Mouse (Mus musculus): ENCODE data around the gene Phlpp1. TPM values are rescaled to one million over a fixed set of nuclear protein-coding genes. Genes with fewer than 3 reads are reported as not detected.

The Phlpp1 gene
- total and polyA plus RNA-seq, 3 experiments: 14.8 to 38.4 (median 20.9) TPM

GRCm38 (mm10) chr1:106173621-106174156 is 2.1 kb downstream of the Phlpp1 start:
- Histone ChIP-seq H3K4me2 (ENCODE audit: insufficient read depth, low read depth, poor library complexity, severe bottlenecking) (peak overlapping the region; percentile 38), H3K9ac (ENCODE audit: insufficient read depth, low read depth) (peak overlapping the region; percentile 90), H3K27ac (ENCODE audit: insufficient read depth, low read depth) (no peak overlapping the region), H3K27me3 (replicated peaks) (no peaks in the 10 kb centered on the region), H3K9me3 (replicated peaks; ENCODE audit: low read length) (no peaks in the 10 kb centered on the region), H3K4me1 (ENCODE audit: control insufficient read depth in 1 of 2, insufficient read depth in 2 of 2) (peaks cover 2 to 21% of the 10 kb centered on the region in 2 experiments), H3K36me3 (replicated peaks in 1 of 2; ENCODE audit: control insufficient read depth in 1 of 2, insufficient read depth in 1 of 2, low read length in 1 of 2) (peaks cover 0 to 9% of the 10 kb centered on the region in 2 experiments), H3K4me3 (replicated peaks in 1 of 3; ENCODE audit: low read depth in 2 of 3, low read length in 2 of 3, poor library complexity in 1 of 3) (peak overlapping the region; percentile 85 to 97 (median 95)), H3K79me2 (replicated peaks; ENCODE audit: control insufficient read depth, extremely low read depth, insufficient read depth, poor library complexity, severe bottlenecking) (peaks cover 49% of the 10 kb centered on the region)
- 0 out of 2 replicates have a peak, but pooled peaks have one; percentile 64 for TF ChIP-seq MXI1 (IDR thresholded peaks at IDR 0.05; ENCODE audit: low read depth, low read length)
- peak; percentile 52; the same call in 1 of the 2 replicates for TF ChIP-seq NRF1 (IDR thresholded peaks at IDR 0.05; ENCODE audit: low read depth, low read length)
- 0 out of 2 replicates have a peak, but pooled peaks have one; percentile 55 for TF ChIP-seq MYC (IDR thresholded peaks at IDR 0.05; ENCODE audit: low read depth, low read length)
- TF ChIP-seq MAX (IDR thresholded peaks at IDR 0.05; ENCODE audit: low read length): 0 out of 2 replicates have a peak, but pooled peaks have one; percentile 34
- TF ChIP-seq BHLHE40 (IDR thresholded peaks at IDR 0.05; ENCODE audit: low read depth, low read length): peak; percentile 44
- no peak for TF ChIP-seq EP300 (IDR thresholded peaks at IDR 0.05; ENCODE audit: low read length)
- TF ChIP-seq SIN3A (IDR thresholded peaks at IDR 0.05; ENCODE audit: low read length): peak; percentile 86
- TF ChIP-seq CHD1 (IDR thresholded peaks at IDR 0.05; ENCODE audit: low read depth, low read length): peak; percentile 40; the same call in 1 of the 2 replicates
- no peak for TF ChIP-seq ELF1 (IDR thresholded peaks at IDR 0.05; ENCODE audit: low read depth, low read length)
- peak; percentile 49 for DNase-seq (ENCODE audit: extremely low read depth)
- dilution Hi-C loops (cut with MboI; ENCODE audit: extremely low pct_ligation_motif_present, extremely low pct_unique_long_range_greater_than_20kb, low sequenced_read_pairs): no loop called here
- in situ Hi-C loops (cut with MboI; ENCODE audit: low pct_ligation_motif_present, low pct_unique_long_range_greater_than_20kb, low sequenced_read_pairs): loop anchor here (5.0 kb wide), 1 partner anchor 219 kb away; no protein-coding TSS in a partner anchor

GRCm38 (mm10) chr1:106174598-106174997 is 3.0 kb downstream of the Phlpp1 start:
- no peaks in the 10 kb centered on the region for H3K9me3 ChIP-seq (replicated peaks; ENCODE audit: low read length)
- peaks cover 51% of the 10 kb centered on the region for H3K79me2 ChIP-seq (replicated peaks; ENCODE audit: control insufficient read depth, extremely low read depth, insufficient read depth, poor library complexity, severe bottlenecking)
- in situ Hi-C loops (cut with MboI; ENCODE audit: low pct_ligation_motif_present, low pct_unique_long_range_greater_than_20kb, low sequenced_read_pairs): loop anchor here (5.0 kb wide), 1 partner anchor 218 kb away; no protein-coding TSS in a partner anchor
- no peaks in the 10 kb centered on the region for H3K27me3 ChIP-seq (replicated peaks)
- no peak for DNase-seq (ENCODE audit: extremely low read depth)
- peak overlapping the region; percentile 23; the same call in 1 of the 2 replicates for H3K9ac ChIP-seq (ENCODE audit: insufficient read depth, low read depth)
- H3K4me3 ChIP-seq (replicated peaks in 1 of 3; ENCODE audit: low read depth in 2 of 3, low read length in 2 of 3, poor library complexity in 1 of 3): peak overlapping the region; percentile 34 to 95 (median 85)
- dilution Hi-C loops (cut with MboI; ENCODE audit: extremely low pct_ligation_motif_present, extremely low pct_unique_long_range_greater_than_20kb, low sequenced_read_pairs): no loop called here
- no peak overlapping the region for H3K27ac ChIP-seq (ENCODE audit: insufficient read depth, low read depth)
- TF ChIP-seq MXI1 (IDR thresholded peaks at IDR 0.05; ENCODE audit: low read depth, low read length) (0 out of 2 replicates have a peak, but pooled peaks have one; percentile 6), CHD1 (IDR thresholded peaks at IDR 0.05; ENCODE audit: low read depth, low read length) (no peak), ZNF384 (IDR thresholded peaks at IDR 0.05; ENCODE audit: low read depth, low read length) (peak; percentile 72), IRF4 (IDR thresholded peaks at IDR 0.05; ENCODE audit: low read depth, low read length) (no peak)
- peak overlapping the region; percentile 93 for H3K4me2 ChIP-seq (ENCODE audit: insufficient read depth, low read depth, poor library complexity, severe bottlenecking)
- H3K4me1 ChIP-seq (ENCODE audit: control insufficient read depth in 1 of 2, insufficient read depth in 2 of 2): peaks cover 0 to 26% of the 10 kb centered on the region in 2 experiments; a peak in 2 of 4 replicates
- peaks cover 0 to 7% of the 10 kb centered on the region in 2 experiments for H3K36me3 ChIP-seq (replicated peaks in 1 of 2; ENCODE audit: control insufficient read depth in 1 of 2, insufficient read depth in 1 of 2, low read length in 1 of 2)

- Histone ChIP-seq H3K4me3 (replicated peaks in 1 of 3; ENCODE audit: low read depth in 2 of 3, low read length in 2 of 3, poor library complexity in 1 of 3) (peak overlapping the region; percentile 39 to 95 (median 85)), H3K36me3 (replicated peaks in 1 of 2; ENCODE audit: control insufficient read depth in 1 of 2, insufficient read depth in 1 of 2, low read length in 1 of 2) (peaks cover 0 to 7% of the 10 kb centered on the region in 2 experiments), H3K27me3 (replicated peaks) (no peaks in the 10 kb centered on the region), H3K4me1 (ENCODE audit: control insufficient read depth in 1 of 2, insufficient read depth in 2 of 2) (peaks cover 0 to 33% of the 10 kb centered on the region in 2 experiments; a peak in 2 of 4 replicates), H3K79me2 (replicated peaks; ENCODE audit: control insufficient read depth, extremely low read depth, insufficient read depth, poor library complexity, severe bottlenecking) (peaks cover 57% of the 10 kb centered on the region), H3K27ac (ENCODE audit: insufficient read depth, low read depth) (no peak overlapping the region), H3K9ac (ENCODE audit: insufficient read depth, low read depth) (peak overlapping the region; percentile 23; the same call in 1 of the 2 replicates), H3K4me2 (ENCODE audit: insufficient read depth, low read depth, poor library complexity, severe bottlenecking) (peak overlapping the region; percentile 77; the same call in 1 of the 2 replicates), H3K9me3 (replicated peaks; ENCODE audit: low read length) (no peaks in the 10 kb centered on the region)
- in situ Hi-C loops (cut with MboI; ENCODE audit: low pct_ligation_motif_present, low pct_unique_long_range_greater_than_20kb, low sequenced_read_pairs): no loop called here
- dilution Hi-C loops (cut with MboI; ENCODE audit: extremely low pct_ligation_motif_present, extremely low pct_unique_long_range_greater_than_20kb, low sequenced_read_pairs): no loop called here
- DNase-seq (ENCODE audit: extremely low read depth): no peak
- TF ChIP-seq KAT2A (IDR thresholded peaks at IDR 0.05; ENCODE audit: insufficient replicate concordance, low read length) (no peak), RAD21 (IDR thresholded peaks at IDR 0.05; ENCODE audit: low read depth, low read length) (no peak), GABPA (IDR thresholded peaks at IDR 0.05; ENCODE audit: insufficient replicate concordance, low read depth, low read length) (no peak), ETS1 (conservative IDR thresholded peaks at IDR 0.05; ENCODE audit: low read depth, low read length) (no peak), MYC (IDR thresholded peaks at IDR 0.05; ENCODE audit: low read depth, low read length) (no peak), POLR2A (IDR thresholded peaks at IDR 0.05; ENCODE audit: low read depth, low read length) (no peak)
Observed at GRCm38 (mm10) chr1:106175360-106175759, 3.8 kb downstream of the Phlpp1 start.

Data from CH12.LX (cell line).